Mouse (Mus musculus): ENCODE measurements around the gene Nuak2. TPM values are rescaled to one million over a fixed set of nuclear protein-coding genes. Genes with fewer than 3 reads are reported as not detected.
A peak's percentile ranks its signal among the peaks of the same experiment; 100 is the strongest.
"Not testable (repeated sequence)": the region's sequence is repeated elsewhere in the genome, so short reads cannot be mapped to it uniquely, and the experiment has no call there.

Gene Nuak2
- 4.2 and 4.5 TPM in 2 replicates for polyA plus RNA-seq (2014; fragmentation: Nextera tagmentation; extraction: Ambion mirVana)

DNA sequence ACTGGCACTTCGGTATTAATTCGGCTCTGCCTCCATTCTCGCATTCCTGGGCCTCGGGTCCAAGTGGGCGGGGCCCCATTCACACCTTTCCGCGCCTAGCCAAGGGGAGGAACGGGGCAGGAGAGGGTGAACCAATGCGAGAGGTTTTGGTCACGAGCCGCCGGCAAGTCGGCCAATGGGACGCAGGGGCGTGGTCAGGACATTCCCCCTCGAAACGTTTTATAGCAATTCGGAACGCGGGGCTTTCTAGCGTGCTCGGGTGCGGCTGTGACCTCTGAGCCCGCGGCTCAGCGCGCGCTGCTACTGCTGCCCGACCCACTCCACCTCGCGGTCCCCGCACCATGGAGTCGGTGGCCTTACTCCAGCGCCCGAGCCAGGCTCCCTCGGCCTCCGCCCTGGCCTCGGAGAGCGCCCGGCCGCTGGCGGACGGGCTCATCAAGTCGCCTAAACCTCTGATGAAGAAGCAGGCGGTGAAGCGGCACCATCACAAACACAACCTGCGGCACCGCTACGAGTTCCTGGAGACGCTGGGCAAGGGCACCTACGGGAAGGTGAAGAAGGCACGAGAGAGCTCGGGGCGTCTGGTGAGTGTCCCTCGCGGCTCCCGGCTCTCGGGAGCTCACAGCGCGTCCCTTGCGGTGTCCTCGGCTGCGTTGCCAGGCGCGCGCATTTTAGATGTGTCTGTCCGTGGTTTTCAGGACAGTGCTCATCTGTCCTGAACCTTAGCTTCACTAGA lies at the start of gene Nuak2:
Gene Nuak2, plus strand, starts transcription at position 238 of the 736 bp plus-strand sequence.
- H3K9me3 ChIP-seq (ENCODE audit: control insufficient read depth, low read depth, low read length), result no peaks in the 10 kb centered on the region
- H3K4me1 ChIP-seq (ENCODE audit: control insufficient read depth, insufficient read depth, low read length), result peaks cover 6% of the 10 kb centered on the region; the same call in 1 of the 2 replicates
- peak within 1 kb of the TSS; percentile 39 for H3K9ac ChIP-seq (replicated peaks; ENCODE audit: low read depth, low read length)
- H3K27ac ChIP-seq (ENCODE audit: low read length), result no peak within 1 kb of the TSS
- ATAC-seq (ENCODE audit: insufficient number of reproducible peaks, insufficient read depth, low FRiP score, low read depth), result peak; percentile 81
- WGBS, result under 1% methylated on average over 67 of the region's 67 CpGs
- H3K4me3 ChIP-seq (ENCODE audit: low read depth, low read length), result peak within 1 kb of the TSS; percentile 51
- 0 out of 2 replicates have a peak, but pooled peaks cover 10% of the 10 kb centered on the region for H3K27me3 ChIP-seq (ENCODE audit: control insufficient read depth, insufficient read depth, low read length)
- no peaks in the 10 kb centered on the region for H3K36me3 ChIP-seq (ENCODE audit: control insufficient read depth, insufficient read depth, low read length)
- peak within 1 kb of the TSS; percentile 96 for H3K4me2 ChIP-seq (replicated peaks; ENCODE audit: low read depth, low read length)

DNA sequence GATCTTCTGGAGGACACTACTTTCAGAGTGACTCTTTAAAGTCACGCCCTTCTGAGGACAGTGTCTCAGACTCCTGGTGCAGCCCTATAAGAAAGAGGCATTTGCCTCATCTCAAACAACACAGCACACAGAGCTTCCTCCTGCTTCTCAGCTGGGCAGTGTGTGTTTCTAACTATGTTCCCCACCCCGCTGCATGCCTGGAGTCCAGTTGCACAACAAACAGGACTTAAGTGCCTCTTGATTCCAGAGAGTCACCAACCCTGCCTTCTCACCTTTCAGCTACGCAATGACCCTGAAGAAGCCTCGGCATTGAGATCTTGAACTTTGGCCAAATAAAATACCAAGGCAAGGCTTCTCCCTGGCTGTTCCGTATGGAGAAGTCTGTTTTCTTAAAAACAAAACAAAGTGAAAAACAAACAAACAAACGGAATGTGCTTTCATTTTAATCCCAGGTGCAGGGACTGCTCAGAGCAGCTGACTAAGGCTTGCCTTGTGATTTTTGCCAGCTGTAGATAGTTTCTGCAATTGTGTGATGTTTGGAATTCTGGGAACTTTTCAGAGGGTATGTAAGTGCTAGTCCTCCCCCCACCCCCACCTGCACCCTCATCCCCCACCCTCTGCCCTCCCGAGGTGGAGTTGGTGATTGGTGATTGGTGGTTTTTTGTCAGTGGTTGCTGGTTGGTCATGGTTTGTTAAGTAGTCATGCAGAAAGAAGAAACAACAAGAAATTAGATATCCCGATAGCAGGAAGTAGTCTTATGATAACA lies 49.0 kb upstream of the Nuak2 start:
- Histone ChIP-seq H3K4me1 (ENCODE audit: control insufficient read depth, insufficient read depth, low read length) (no peaks in the 10 kb centered on the region), H3K9me3 (ENCODE audit: control insufficient read depth, low read depth, low read length) (no peaks in the 10 kb centered on the region), H3K9ac (replicated peaks; ENCODE audit: low read depth, low read length) (no peak overlapping the region), H3K36me3 (ENCODE audit: control insufficient read depth, insufficient read depth, low read length) (no peaks in the 10 kb centered on the region), H3K27me3 (ENCODE audit: control insufficient read depth, insufficient read depth, low read length) (no peaks in the 10 kb centered on the region), H3K27ac (ENCODE audit: low read length) (no peak overlapping the region), H3K4me3 (ENCODE audit: low read depth, low read length) (no peak overlapping the region), H3K4me2 (replicated peaks; ENCODE audit: low read depth, low read length) (no peak overlapping the region)
- no peak for ATAC-seq (ENCODE audit: insufficient number of reproducible peaks, insufficient read depth, low FRiP score, low read depth)
- WGBS, result 42% methylated on average over 8 of the region's 8 CpGs

DNA sequence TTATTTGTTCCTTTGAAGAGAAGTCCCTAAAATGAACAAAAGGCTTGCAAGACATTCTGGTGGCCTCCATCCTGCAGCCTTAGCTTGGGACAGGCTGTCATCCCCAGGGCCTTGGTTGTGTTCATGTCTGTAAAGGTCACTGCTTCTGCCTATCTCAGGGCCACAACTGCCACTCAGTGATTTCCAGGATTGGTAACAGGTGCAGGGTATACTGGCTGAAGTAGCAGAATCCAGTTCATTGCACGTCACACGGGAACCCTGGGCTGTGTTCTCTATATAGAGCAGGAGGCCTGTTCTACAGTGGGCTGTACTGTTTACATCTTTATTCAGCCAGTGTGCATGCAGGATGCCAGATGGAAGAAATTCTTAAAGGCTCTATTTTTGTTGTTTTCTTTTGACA lies 48.0 kb upstream of the Nuak2 start:
- H3K9ac ChIP-seq (replicated peaks; ENCODE audit: low read depth, low read length), result no peak overlapping the region
- no peaks in the 10 kb centered on the region for H3K9me3 ChIP-seq (ENCODE audit: control insufficient read depth, low read depth, low read length)
- H3K4me3 ChIP-seq (ENCODE audit: low read depth, low read length), result no peak overlapping the region
- no peaks in the 10 kb centered on the region for H3K36me3 ChIP-seq (ENCODE audit: control insufficient read depth, insufficient read depth, low read length)
- no peak overlapping the region for H3K27ac ChIP-seq (ENCODE audit: low read length)
- ATAC-seq (ENCODE audit: insufficient number of reproducible peaks, insufficient read depth, low FRiP score, low read depth), result no peak
- H3K4me2 ChIP-seq (replicated peaks; ENCODE audit: low read depth, low read length), result no peak overlapping the region
- 73% methylated on average over 2 of the region's 2 CpGs for WGBS
- no peaks in the 10 kb centered on the region for H3K27me3 ChIP-seq (ENCODE audit: control insufficient read depth, insufficient read depth, low read length)
- no peaks in the 10 kb centered on the region for H3K4me1 ChIP-seq (ENCODE audit: control insufficient read depth, insufficient read depth, low read length)

DNA sequence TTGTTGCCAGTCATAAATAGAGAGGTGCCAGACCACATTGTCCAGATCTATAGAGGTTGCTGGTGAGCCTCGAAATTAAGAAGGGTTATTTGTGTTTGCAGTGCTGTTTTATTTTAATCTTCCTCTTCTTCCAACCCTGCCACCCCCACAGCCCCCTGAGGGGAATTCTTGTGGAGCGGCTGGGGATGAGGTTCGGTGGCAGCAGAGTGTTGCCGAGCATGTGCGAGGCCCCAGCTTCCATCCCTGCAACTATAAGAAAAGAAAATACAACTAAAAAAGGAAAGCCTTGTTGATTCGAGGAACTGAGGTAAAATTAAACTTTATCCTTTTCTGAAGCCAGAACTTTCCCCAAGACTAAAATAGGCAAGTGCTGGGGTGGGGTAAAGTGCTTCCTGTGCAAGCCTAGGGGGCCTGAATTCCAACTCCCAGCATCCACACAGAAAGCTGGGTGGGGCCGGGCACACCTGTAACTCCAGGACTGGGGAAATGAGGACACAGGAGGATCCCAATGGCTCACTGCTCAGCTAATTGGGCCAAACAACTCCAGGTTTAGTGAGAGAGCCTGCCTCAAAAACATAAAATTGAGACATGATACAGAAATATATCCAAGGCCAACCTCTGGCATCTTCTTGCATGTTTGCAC lies 47.4 kb upstream of the Nuak2 start:
- H3K36me3 ChIP-seq (ENCODE audit: control insufficient read depth, insufficient read depth, low read length), result no peaks in the 10 kb centered on the region
- no peaks in the 10 kb centered on the region for H3K9me3 ChIP-seq (ENCODE audit: control insufficient read depth, low read depth, low read length)
- no peaks in the 10 kb centered on the region for H3K4me1 ChIP-seq (ENCODE audit: control insufficient read depth, insufficient read depth, low read length)
- WGBS, result 72% methylated on average over 7 of the region's 7 CpGs
- no peak for ATAC-seq (ENCODE audit: insufficient number of reproducible peaks, insufficient read depth, low FRiP score, low read depth)
- no peak overlapping the region for H3K4me2 ChIP-seq (replicated peaks; ENCODE audit: low read depth, low read length)
- no peak overlapping the region for H3K9ac ChIP-seq (replicated peaks; ENCODE audit: low read depth, low read length)
- no peaks in the 10 kb centered on the region for H3K27me3 ChIP-seq (ENCODE audit: control insufficient read depth, insufficient read depth, low read length)
- no peak overlapping the region for H3K4me3 ChIP-seq (ENCODE audit: low read depth, low read length)
- H3K27ac ChIP-seq (ENCODE audit: low read length), result no peak overlapping the region

DNA sequence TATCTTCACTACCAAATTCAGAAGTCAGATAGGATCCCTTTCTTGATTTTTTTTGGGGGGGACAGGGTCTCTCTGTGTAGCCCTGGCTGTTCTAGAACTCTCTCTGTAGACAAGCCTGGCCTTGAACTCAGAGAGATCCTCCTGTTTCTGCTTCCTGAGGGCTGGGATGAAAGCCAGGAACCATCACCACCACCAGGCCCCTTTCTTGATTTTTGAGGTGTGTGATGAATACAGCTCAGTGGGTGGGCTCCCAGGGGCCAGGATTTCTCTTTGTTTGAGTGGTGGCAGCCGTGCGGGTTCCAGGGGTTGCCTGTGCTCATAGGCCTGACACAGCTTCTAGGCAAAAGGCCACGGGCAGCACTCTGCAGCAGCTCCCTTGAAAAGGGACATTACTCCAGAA lies 44.7 kb upstream of the Nuak2 start:
- 71% methylated on average over 3 of the region's 3 CpGs for WGBS
- Histone ChIP-seq H3K4me1 (ENCODE audit: control insufficient read depth, insufficient read depth, low read length) (no peaks in the 10 kb centered on the region), H3K9me3 (ENCODE audit: control insufficient read depth, low read depth, low read length) (no peaks in the 10 kb centered on the region), H3K36me3 (ENCODE audit: control insufficient read depth, insufficient read depth, low read length) (no peaks in the 10 kb centered on the region), H3K27me3 (ENCODE audit: control insufficient read depth, insufficient read depth, low read length) (no peaks in the 10 kb centered on the region), H3K27ac (ENCODE audit: low read length) (no peak overlapping the region), H3K4me3 (ENCODE audit: low read depth, low read length) (no peak overlapping the region), H3K4me2 (replicated peaks; ENCODE audit: low read depth, low read length) (no peak overlapping the region), H3K9ac (replicated peaks; ENCODE audit: low read depth, low read length) (no peak overlapping the region)
- ATAC-seq (ENCODE audit: insufficient number of reproducible peaks, insufficient read depth, low FRiP score, low read depth), result no peak

DNA sequence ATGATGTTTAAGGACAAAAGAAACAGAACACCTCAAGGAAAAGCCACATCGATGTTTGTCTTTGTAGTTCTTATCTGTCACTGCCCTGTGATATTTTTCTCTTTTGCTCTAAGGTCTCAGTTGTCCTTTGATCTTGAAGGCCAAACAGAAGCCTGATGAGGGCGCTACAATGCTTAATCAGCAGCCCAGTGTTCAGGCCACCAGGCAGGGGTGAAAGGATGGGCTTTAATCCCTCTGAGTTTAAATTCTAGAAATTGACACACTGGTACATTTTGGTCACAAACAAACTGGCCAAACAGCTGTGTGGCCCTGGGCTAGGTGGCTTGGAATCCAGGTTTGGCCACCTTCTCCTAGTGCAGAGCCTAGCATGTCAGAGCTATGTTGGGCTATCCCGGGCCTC lies 39.2 kb upstream of the Nuak2 start:
- WGBS, result 59% methylated on average over 3 of the region's 3 CpGs

DNA sequence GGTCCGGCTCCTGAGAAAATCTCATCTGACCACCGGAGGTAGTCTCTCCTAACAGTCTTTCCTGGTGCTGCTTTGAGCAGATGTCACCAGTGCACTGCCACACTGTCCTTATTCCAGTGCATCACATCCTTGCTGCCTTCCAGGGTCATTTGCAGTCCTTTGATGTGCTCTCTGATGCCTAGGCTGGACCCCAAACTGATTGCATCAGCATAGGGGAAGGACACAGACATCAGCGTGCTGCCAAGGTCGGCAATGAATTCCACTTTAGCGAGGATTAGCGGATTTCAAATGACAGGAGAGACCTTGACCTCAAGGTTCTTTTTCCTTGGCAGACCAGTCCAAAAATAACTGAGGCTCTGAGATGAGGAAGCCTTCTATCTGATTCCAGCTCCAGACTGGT lies 38.8 kb upstream of the Nuak2 start:
- H3K4me1 ChIP-seq (ENCODE audit: control insufficient read depth, insufficient read depth, low read length), result no peaks in the 10 kb centered on the region
- H3K27me3 ChIP-seq (ENCODE audit: control insufficient read depth, insufficient read depth, low read length), result no peaks in the 10 kb centered on the region
- H3K27ac ChIP-seq (ENCODE audit: low read length), result no peak overlapping the region
- no peak overlapping the region for H3K9ac ChIP-seq (replicated peaks; ENCODE audit: low read depth, low read length)
- no peak for ATAC-seq (ENCODE audit: insufficient number of reproducible peaks, insufficient read depth, low FRiP score, low read depth)
- H3K36me3 ChIP-seq (ENCODE audit: control insufficient read depth, insufficient read depth, low read length), result no peaks in the 10 kb centered on the region
- 66% methylated on average over 6 of the region's 6 CpGs for WGBS
- H3K9me3 ChIP-seq (ENCODE audit: control insufficient read depth, low read depth, low read length), result no peaks in the 10 kb centered on the region
- H3K4me3 ChIP-seq (ENCODE audit: low read depth, low read length), result no peak overlapping the region
- no peak overlapping the region for H3K4me2 ChIP-seq (replicated peaks; ENCODE audit: low read depth, low read length)

More for the DNA sequence above, 39.2 kb upstream of the Nuak2 start:
- no peak overlapping the region for H3K4me3 ChIP-seq (ENCODE audit: low read depth, low read length)
- H3K9ac ChIP-seq (replicated peaks; ENCODE audit: low read depth, low read length), result no peak overlapping the region
- H3K4me2 ChIP-seq (replicated peaks; ENCODE audit: low read depth, low read length), result no peak overlapping the region
- no peaks in the 10 kb centered on the region for H3K4me1 ChIP-seq (ENCODE audit: control insufficient read depth, insufficient read depth, low read length)
- no peak for ATAC-seq (ENCODE audit: insufficient number of reproducible peaks, insufficient read depth, low FRiP score, low read depth)
- no peak overlapping the region for H3K27ac ChIP-seq (ENCODE audit: low read length)
- H3K27me3 ChIP-seq (ENCODE audit: control insufficient read depth, insufficient read depth, low read length), result no peaks in the 10 kb centered on the region
- no peaks in the 10 kb centered on the region for H3K9me3 ChIP-seq (ENCODE audit: control insufficient read depth, low read depth, low read length)
- no peaks in the 10 kb centered on the region for H3K36me3 ChIP-seq (ENCODE audit: control insufficient read depth, insufficient read depth, low read length)

DNA sequence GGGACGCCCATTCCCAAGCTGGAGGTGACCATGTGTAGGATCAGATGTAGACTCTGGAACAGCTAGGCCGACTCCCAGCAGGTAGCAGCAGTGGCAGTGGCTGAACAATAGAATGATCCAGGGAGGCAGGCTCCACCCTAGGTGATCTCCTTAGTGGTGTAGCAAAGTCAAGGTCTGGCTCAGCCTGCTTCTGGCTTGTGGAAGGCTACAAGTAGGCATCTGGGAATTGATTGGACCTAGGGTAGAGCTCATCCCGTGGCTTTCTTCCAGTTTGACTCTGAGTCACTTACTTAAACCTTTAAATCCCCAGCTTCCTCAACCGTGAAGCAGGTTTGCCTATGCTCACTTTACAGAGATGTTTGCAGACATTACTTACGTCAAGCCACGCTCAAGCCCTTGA lies 35.3 kb upstream of the Nuak2 start:
- H3K9me3 ChIP-seq (ENCODE audit: control insufficient read depth, low read depth, low read length); H3K27me3 ChIP-seq (ENCODE audit: control insufficient read depth, insufficient read depth, low read length); ATAC-seq (ENCODE audit: insufficient number of reproducible peaks, insufficient read depth, low FRiP score, low read depth); H3K27ac ChIP-seq (ENCODE audit: low read length); H3K4me2 ChIP-seq (replicated peaks; ENCODE audit: low read depth, low read length); H3K9ac ChIP-seq (replicated peaks; ENCODE audit: low read depth, low read length); H3K4me1 ChIP-seq (ENCODE audit: control insufficient read depth, insufficient read depth, low read length); H3K4me3 ChIP-seq (ENCODE audit: low read depth, low read length); H3K36me3 ChIP-seq (ENCODE audit: control insufficient read depth, insufficient read depth, low read length): not testable (repeated sequence)
- 68% methylated on average over 6 of the region's 6 CpGs for WGBS

Data from stomach, embryonic 14.5 days (tissue).